Mouse (Mus musculus) gastrocnemius, postnatal 36 days (tissue): ENCODE results near the gene Pcdh9. TPM values are rescaled to one million over a fixed set of nuclear protein-coding genes. Genes with fewer than 3 reads are reported as not detected.

ENCODE experiments used
- DNase-seq, 2 experiments: peaks; one replicate each; pipeline ENCODE4 v3.0.0; 2022
- intact Hi-C: fragments of 180-260 bp; cut with DNase I; formaldehyde crosslinking; loops from one replicate; pipeline ENCODE4 v1.15.1; 2025
- total RNA-seq, 2 experiments: library from RNA; stranded (reverse); gene quantifications; 2 replicates each; pipeline ENCODE4 v1.2.3; 2021

The Pcdh9 gene
- total RNA-seq, 2 experiments from 2014 or later, result 0.42 to 0.74 TPM

GRCm38 (mm10) chr14:93415496-93415895 lies 475.0 kb downstream of the Pcdh9 start:
- no peak for DNase-seq
- intact Hi-C loops, result no loop called here

- intact Hi-C loops, result no loop called here
- no peak for DNase-seq
Measured at GRCm38 (mm10) chr14:93409314-93409713, 481.2 kb downstream of the Pcdh9 start.

DNA sequence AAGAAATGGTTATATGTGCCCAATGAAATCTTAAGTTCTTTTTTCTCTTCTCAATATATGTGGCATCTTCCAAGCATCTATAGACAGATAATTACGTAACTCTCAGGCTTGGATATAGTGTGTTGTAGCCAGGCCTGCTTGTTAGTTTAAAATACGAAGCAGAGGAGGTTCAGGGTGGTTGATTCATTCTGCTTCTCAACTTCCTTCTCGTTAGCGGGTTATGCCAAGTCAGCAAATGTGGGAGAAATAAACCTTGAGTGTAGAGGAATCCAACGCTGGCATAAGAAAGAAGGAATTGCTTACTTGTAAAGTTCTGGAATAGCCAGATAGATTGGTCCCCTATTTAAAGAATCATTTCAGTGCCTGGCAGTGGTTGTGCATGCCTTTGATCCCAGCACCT lies 482.7 kb downstream of the Pcdh9 start:
- intact Hi-C loops, result no loop called here
- DNase-seq, result no peak

- DNase-seq, result no peak
- intact Hi-C loops, result no loop called here
Measured at GRCm38 (mm10) chr14:93385090-93385489, 505.4 kb downstream of the Pcdh9 start.

DNA sequence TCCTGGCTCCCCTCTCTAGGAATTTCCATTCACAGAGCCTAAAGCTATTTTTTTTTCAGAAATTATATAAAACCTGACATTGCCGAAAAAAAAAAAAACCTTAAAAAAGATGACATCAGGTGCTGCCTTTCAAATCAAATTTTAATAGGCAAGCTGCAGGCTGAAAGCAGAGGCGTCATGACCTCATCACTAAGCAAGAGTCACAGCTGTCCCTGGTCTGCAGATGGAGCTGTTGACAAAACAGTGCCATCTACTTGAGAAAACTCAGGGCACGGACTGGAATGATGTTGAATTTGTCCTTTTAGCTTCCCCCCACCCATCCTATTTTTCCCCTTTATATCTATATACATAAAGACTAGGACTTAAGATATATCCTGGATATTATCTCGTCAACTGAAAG lies 509.3 kb downstream of the Pcdh9 start:
- intact Hi-C loops, result no loop called here
- no peak for DNase-seq

DNA sequence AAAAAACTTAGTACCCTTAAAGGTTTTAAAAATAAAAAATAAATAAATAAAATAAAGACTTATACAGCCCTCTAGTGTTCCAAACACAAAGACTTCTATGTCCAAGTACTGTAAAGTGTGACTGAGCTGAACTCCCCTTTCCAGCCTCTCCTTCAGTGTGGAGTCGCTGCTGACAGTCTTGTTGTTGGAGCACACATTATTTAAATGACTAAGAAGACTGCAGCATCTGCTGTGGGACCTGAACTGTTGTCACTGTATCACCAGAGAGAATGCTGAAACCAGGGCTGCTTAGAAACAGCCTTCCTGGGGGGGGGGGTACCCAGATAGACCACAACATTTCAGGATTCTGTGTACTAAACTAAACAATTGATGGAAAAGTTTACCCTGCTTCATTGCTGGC lies 509.7 kb downstream of the Pcdh9 start:
- DNase-seq, result no peak
- intact Hi-C loops, result no loop called here

DNA sequence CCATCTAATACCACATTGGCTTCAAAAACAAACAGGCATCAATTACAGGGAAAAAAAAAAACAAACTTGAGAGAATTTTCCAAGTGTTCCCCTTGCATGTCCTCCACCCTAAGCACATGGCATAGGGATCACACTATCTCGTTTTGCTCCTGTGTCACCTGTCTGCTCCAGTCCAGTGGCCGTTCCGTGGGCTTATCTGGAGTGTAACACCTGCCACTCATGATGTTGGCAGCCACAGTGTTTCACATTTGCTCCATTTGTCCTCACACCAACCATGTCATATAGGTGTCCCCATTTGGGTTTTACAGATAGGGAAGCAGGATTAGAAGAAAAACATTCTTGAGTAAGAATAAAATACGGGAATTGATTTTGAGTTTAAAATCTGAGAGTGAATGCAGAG lies 514.3 kb downstream of the Pcdh9 start:
- intact Hi-C loops, result no loop called here
- no peak for DNase-seq

- DNase-seq, result no peak
- intact Hi-C loops, result no loop called here
Measured at GRCm38 (mm10) chr14:93374181-93374580, 516.3 kb downstream of the Pcdh9 start.

DNA sequence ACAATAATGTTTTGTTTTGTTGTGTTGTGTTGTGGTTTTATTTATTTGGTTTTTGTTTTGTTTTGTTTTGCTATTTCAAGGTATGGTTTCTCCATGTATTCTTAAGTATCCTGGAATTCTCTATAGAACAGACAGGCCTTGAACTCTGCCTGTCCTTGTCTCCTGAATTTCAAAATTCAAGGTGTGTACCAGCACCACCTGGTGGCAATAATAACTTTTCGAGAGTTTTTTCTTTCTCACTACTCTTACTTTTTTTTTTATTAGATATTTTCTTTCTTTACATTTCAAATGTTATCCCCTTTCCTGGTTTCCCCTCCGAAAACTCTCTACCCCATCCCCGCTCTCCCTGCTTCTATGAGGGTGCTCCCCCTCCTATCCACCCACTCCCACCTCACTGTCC lies 536.3 kb downstream of the Pcdh9 start:
- no peak for DNase-seq
- intact Hi-C loops, result no loop called here

GRCm38 (mm10) chr14:93350906-93351305 lies 539.6 kb downstream of the Pcdh9 start:
- intact Hi-C loops, result no loop called here
- DNase-seq, result peak; percentile 36 to 63

- no peak for DNase-seq
- intact Hi-C loops, result no loop called here
Measured at GRCm38 (mm10) chr14:93349166-93349565, 541.3 kb downstream of the Pcdh9 start.

DNA sequence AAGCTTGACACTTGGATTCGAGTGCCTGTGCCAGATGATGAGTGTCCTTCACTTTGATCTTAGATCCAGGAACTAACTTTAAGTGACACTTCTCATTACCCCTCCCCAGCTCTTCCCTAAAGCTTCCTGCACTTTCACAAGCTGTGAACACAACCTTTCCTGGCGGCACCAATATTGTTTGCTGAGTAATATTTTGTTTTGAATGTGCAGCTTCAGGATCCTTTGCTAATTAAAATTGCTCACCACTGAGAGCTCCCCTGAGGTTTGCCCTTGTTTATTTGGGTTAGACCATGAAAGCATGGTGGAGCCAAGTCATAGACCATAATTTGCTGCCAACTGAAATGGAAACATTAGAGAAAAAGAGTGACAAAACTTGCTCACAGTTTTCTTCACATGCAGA lies 543.4 kb downstream of the Pcdh9 start:
- DNase-seq, result no peak
- intact Hi-C loops, result no loop called here

GRCm38 (mm10) chr14:93342781-93343180 lies 547.7 kb downstream of the Pcdh9 start:
- DNase-seq, result peak in 1 of 2 experiments; percentile 15
- intact Hi-C loops, result no loop called here

DNA sequence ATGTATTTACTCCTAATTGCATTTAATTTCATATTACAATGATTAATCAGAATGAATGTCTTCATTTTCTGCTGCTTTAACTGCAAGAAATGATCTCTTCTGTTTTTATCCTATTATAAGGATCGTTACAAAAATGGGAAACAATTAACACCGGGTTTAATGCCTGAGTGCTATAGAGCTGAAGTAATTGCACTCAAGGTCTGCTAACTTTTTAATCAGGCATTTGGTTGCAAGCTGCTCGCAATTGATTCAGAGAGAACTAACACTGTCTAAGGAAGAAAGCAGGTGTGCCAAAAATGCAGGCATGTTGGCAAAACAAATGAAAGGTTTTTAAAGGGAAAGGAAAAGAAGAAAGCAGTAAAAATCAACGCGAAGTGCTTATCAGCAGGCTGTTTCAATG lies 549.1 kb downstream of the Pcdh9 start:
- DNase-seq, result no peak
- intact Hi-C loops, result no loop called here

DNA sequence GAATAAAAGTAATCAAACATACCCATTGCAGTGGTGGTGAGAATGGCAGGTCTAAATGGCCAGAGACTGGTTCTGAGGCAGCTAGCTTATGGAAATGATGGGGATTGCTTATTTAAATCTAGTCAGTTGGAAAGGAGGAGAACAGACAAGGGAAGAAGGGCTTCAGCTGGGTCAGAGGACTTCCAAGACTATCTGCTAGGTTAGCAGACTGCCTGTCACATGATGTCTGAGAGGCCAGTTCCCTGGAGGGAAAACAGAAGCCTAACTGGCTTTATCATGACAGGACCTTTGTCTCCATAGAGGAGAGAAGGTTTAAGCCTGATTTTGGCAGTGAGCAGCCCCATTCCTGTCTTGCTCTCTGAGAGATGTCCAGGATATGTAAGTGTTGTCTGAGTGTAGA lies 561.2 kb downstream of the Pcdh9 start:
- intact Hi-C loops, result no loop called here
- no peak for DNase-seq

GRCm38 (mm10) chr14:93317393-93317792 lies 573.1 kb downstream of the Pcdh9 start:
- intact Hi-C loops, result loop anchor here (2.0 kb wide), 1 partner anchor 581 kb away; no protein-coding TSS in a partner anchor
- DNase-seq, result no peak

- no peak for DNase-seq
- intact Hi-C loops, result no loop called here
Measured at GRCm38 (mm10) chr14:93288361-93288760, 602.1 kb downstream of the Pcdh9 start.

- no peak for DNase-seq
- intact Hi-C loops, result no loop called here
Measured at GRCm38 (mm10) chr14:93287642-93288041, 602.8 kb downstream of the Pcdh9 start.

GRCm38 (mm10) chr14:93285136-93285535 lies 605.3 kb downstream of the Pcdh9 start:
- DNase-seq, result no peak
- intact Hi-C loops, result no loop called here

- intact Hi-C loops, result no loop called here
- DNase-seq, result no peak
Measured at GRCm38 (mm10) chr14:93284009-93284408, 606.5 kb downstream of the Pcdh9 start.

GRCm38 (mm10) chr14:93275661-93276060 lies 614.8 kb downstream of the Pcdh9 start:
- intact Hi-C loops, result no loop called here
- DNase-seq, result no peak

GRCm38 (mm10) chr14:93274767-93275166 lies 615.7 kb downstream of the Pcdh9 start:
- DNase-seq, result no peak
- intact Hi-C loops, result no loop called here

- intact Hi-C loops, result no loop called here
- no peak for DNase-seq
Measured at GRCm38 (mm10) chr14:93253411-93253810, 637.1 kb downstream of the Pcdh9 start.
